Mouse (Mus musculus) heart, embryonic 12.5 days (tissue): ENCODE results near the gene Arid4a. TPM values are rescaled to one million over a fixed set of nuclear protein-coding genes. Genes with fewer than 3 reads are reported as not detected.
A peak's percentile ranks its signal among the peaks of the same experiment; 100 is the strongest.

ENCODE experiments used
- ATAC-seq: fragments of 200-750 bp; cut with Nextera tagmentation; 2 replicates; pipeline ENCODE4 v1.8.0; 2017; ENCODE audit warnings: moderate TSS enrichment, moderate library complexity; ENCODE audit not compliant: insufficient number of reproducible peaks, low FRiP score
- H3K27ac ChIP-seq: fragments of 300-500 bp; sonication (generic); 2 replicates; pipeline ENCODE4 v1.5.1; 2016; ENCODE audit warnings: mild to moderate bottlenecking, moderate library complexity; ENCODE audit not compliant: poor library complexity, severe bottlenecking
- H3K27me3 ChIP-seq: fragments of 300-500 bp; sonication (generic); replicated peaks from 2 replicates; pipeline ENCODE4 v1.6.1; 2016; ENCODE audit warnings: mild to moderate bottlenecking, moderate library complexity
- H3K36me3 ChIP-seq: fragments of 300-500 bp; sonication (generic); 2 replicates; pipeline ENCODE4 v1.6.1; 2016; ENCODE audit warnings: mild to moderate bottlenecking, moderate library complexity
- H3K4me1 ChIP-seq: fragments of 300-500 bp; sonication (generic); replicated peaks from 2 replicates; pipeline ENCODE4 v1.6.1; 2016; ENCODE audit warnings: mild to moderate bottlenecking
- H3K4me2 ChIP-seq: fragments of 300-500 bp; sonication (generic); 2 replicates; pipeline ENCODE4 v1.6.1; 2016; ENCODE audit warnings: mild to moderate bottlenecking, moderate library complexity
- H3K4me3 ChIP-seq: fragments of 300-500 bp; sonication (generic); 2 replicates; pipeline ENCODE4 v1.5.1; 2016; ENCODE audit warnings: mild to moderate bottlenecking
- H3K9ac ChIP-seq: fragments of 300-500 bp; sonication (generic); 2 replicates; pipeline ENCODE4 v1.6.1; 2016; ENCODE audit warnings: mild to moderate bottlenecking, moderate library complexity
- H3K9me3 ChIP-seq: fragments of 300-500 bp; sonication (generic); replicated peaks from 2 replicates; pipeline ENCODE4 v1.6.1; 2016; ENCODE audit warnings: mild to moderate bottlenecking, moderate library complexity
- WGBS: fragments of 180-500 bp; shearing (Covaris S2); methylation state at CpG from one replicate; pipeline ENCODE4 v1.1.7; 2016; 5-methylcytosine and 5-hydroxymethylcytosine counted together
- polyA plus RNA-seq: library from polyadenylated mRNA; unstranded; fragments of >200 nt; fragmentation: Nextera tagmentation; extraction: Ambion mirVana; gene quantifications from 2 replicates; pipeline ENCODE4 v1.2.1, GENCODE M21; 2016

The Arid4a gene
- polyA plus RNA-seq, 1 experiment from 2014 or later: 25.3 TPM

- no peak overlapping the region for H3K9ac ChIP-seq
- no peak overlapping the region for H3K4me3 ChIP-seq
- H3K27ac ChIP-seq: no peak overlapping the region
- H3K4me2 ChIP-seq: no peak overlapping the region
- no peaks in the 10 kb centered on the region for H3K4me1 ChIP-seq
- no peaks in the 10 kb centered on the region for H3K27me3 ChIP-seq
- no peaks in the 10 kb centered on the region for H3K9me3 ChIP-seq
- WGBS: 91% methylated on average over 7 of the region's 7 CpGs
- no peak for ATAC-seq
- H3K36me3 ChIP-seq: peaks cover 75% of the 10 kb centered on the region
Measured at GRCm38 (mm10) chr12:70984855-70985550, 30.8 kb upstream of the Arid4a start.

- no peak overlapping the region for H3K4me3 ChIP-seq
- H3K4me1 ChIP-seq: peaks cover 13% of the 10 kb centered on the region
- H3K36me3 ChIP-seq: peaks cover 42% of the 10 kb centered on the region
- H3K9ac ChIP-seq: no peak overlapping the region
- H3K4me2 ChIP-seq: no peak overlapping the region
- H3K27me3 ChIP-seq: no peaks in the 10 kb centered on the region
- no peak for ATAC-seq
- no peaks in the 10 kb centered on the region for H3K9me3 ChIP-seq
- H3K27ac ChIP-seq: no peak overlapping the region
- 90% methylated on average over 5 of the region's 5 CpGs for WGBS
Measured at GRCm38 (mm10) chr12:70997225-70997624, 18.6 kb upstream of the Arid4a start.

GRCm38 (mm10) chr12:70999423-70999903 lies 16.3 kb upstream of the Arid4a start:
- Histone ChIP-seq H3K9me3 (no peaks in the 10 kb centered on the region), H3K27ac (peak overlapping the region; percentile 33; the same call in 1 of the 2 replicates), H3K9ac (no peak overlapping the region), H3K4me2 (peak overlapping the region; percentile 0; the same call in 1 of the 2 replicates), H3K27me3 (no peaks in the 10 kb centered on the region), H3K4me3 (no peak overlapping the region), H3K36me3 (peaks cover 43% of the 10 kb centered on the region), H3K4me1 (peaks cover 13% of the 10 kb centered on the region)
- 36% methylated on average over 5 of the region's 5 CpGs for WGBS
- no peak for ATAC-seq

- no peak overlapping the region; the same call in 1 of the 2 replicates for H3K27ac ChIP-seq
Measured at GRCm38 (mm10) chr12:71000344-71000743, 15.4 kb upstream of the Arid4a start.

GRCm38 (mm10) chr12:71001456-71001855 lies 14.3 kb upstream of the Arid4a start:
- WGBS: 81% methylated on average over 6 of the region's 6 CpGs
- Histone ChIP-seq H3K36me3 (peaks cover 46% of the 10 kb centered on the region), H3K4me2 (no peak overlapping the region), H3K27ac (no peak overlapping the region), H3K27me3 (no peaks in the 10 kb centered on the region), H3K4me3 (no peak overlapping the region), H3K4me1 (peaks cover 21% of the 10 kb centered on the region), H3K9me3 (no peaks in the 10 kb centered on the region), H3K9ac (no peak overlapping the region)
- ATAC-seq: no peak

More at GRCm38 (mm10) chr12:71000344-71000743, 15.4 kb upstream of the Arid4a start:
- Histone ChIP-seq H3K9me3 (no peaks in the 10 kb centered on the region), H3K27me3 (no peaks in the 10 kb centered on the region), H3K4me2 (no peak overlapping the region), H3K4me1 (peaks cover 13% of the 10 kb centered on the region), H3K9ac (no peak overlapping the region), H3K36me3 (peaks cover 46% of the 10 kb centered on the region), H3K4me3 (no peak overlapping the region)
- 86% methylated on average over 1 of the region's 1 CpGs for WGBS
- no peak for ATAC-seq

GRCm38 (mm10) chr12:71003760-71004426 lies 11.9 kb upstream of the Arid4a start:
- no peak overlapping the region for H3K9ac ChIP-seq
- 94% methylated on average over 5 of the region's 6 CpGs for WGBS
- no peak for ATAC-seq
- no peak overlapping the region for H3K4me3 ChIP-seq
- H3K4me2 ChIP-seq: no peak overlapping the region
- no peaks in the 10 kb centered on the region for H3K27me3 ChIP-seq
- no peaks in the 10 kb centered on the region for H3K9me3 ChIP-seq
- H3K4me1 ChIP-seq: peaks cover 26% of the 10 kb centered on the region
- peaks cover 52% of the 10 kb centered on the region for H3K36me3 ChIP-seq
- no peak overlapping the region for H3K27ac ChIP-seq

- Histone ChIP-seq H3K4me3 (no peak overlapping the region), H3K9me3 (no peaks in the 10 kb centered on the region), H3K4me1 (peaks cover 21% of the 10 kb centered on the region), H3K9ac (no peak overlapping the region), H3K36me3 (peaks cover 62% of the 10 kb centered on the region), H3K27me3 (no peaks in the 10 kb centered on the region), H3K4me2 (no peak overlapping the region), H3K27ac (no peak overlapping the region)
- WGBS: 96% methylated on average over 6 of the region's 6 CpGs
- ATAC-seq: no peak
Measured at GRCm38 (mm10) chr12:71006141-71006540, 9.6 kb upstream of the Arid4a start.

GRCm38 (mm10) chr12:71006901-71007300 lies 8.9 kb upstream of the Arid4a start:
- Histone ChIP-seq H3K36me3 (peaks cover 62% of the 10 kb centered on the region), H3K9ac (no peak overlapping the region), H3K4me2 (no peak overlapping the region), H3K4me3 (no peak overlapping the region), H3K9me3 (no peaks in the 10 kb centered on the region), H3K27me3 (no peaks in the 10 kb centered on the region), H3K27ac (no peak overlapping the region), H3K4me1 (peaks cover 23% of the 10 kb centered on the region)
- ATAC-seq: no peak
- WGBS: 56% methylated on average over 7 of the region's 7 CpGs

- H3K4me2 ChIP-seq: no peak overlapping the region
- no peaks in the 10 kb centered on the region for H3K9me3 ChIP-seq
- no peak overlapping the region for H3K27ac ChIP-seq
- no peak overlapping the region for H3K4me3 ChIP-seq
- H3K27me3 ChIP-seq: no peaks in the 10 kb centered on the region
- peaks cover 41% of the 10 kb centered on the region for H3K4me1 ChIP-seq
- peak; percentile 71 for ATAC-seq
- peaks cover 57% of the 10 kb centered on the region for H3K36me3 ChIP-seq
- 40% methylated on average over 4 of the region's 4 CpGs for WGBS
- H3K9ac ChIP-seq: no peak overlapping the region
Measured at GRCm38 (mm10) chr12:71009769-71010168, 6.0 kb upstream of the Arid4a start.

- Histone ChIP-seq H3K4me1 (peaks cover 27% of the 10 kb centered on the region), H3K36me3 (peaks cover 24% of the 10 kb centered on the region), H3K4me3 (peak overlapping the region; percentile 92), H3K9ac (peak overlapping the region; percentile 79), H3K27me3 (no peaks in the 10 kb centered on the region), H3K4me2 (peak overlapping the region; percentile 70), H3K27ac (peak overlapping the region; percentile 97), H3K9me3 (no peaks in the 10 kb centered on the region)
- peak; percentile 79 for ATAC-seq
- WGBS: under 1% methylated on average over 31 of the region's 32 CpGs
Measured at GRCm38 (mm10) chr12:71014845-71015362, 886 bp upstream of the Arid4a start.

- H3K9ac ChIP-seq: peak overlapping the region; percentile 93
- H3K9me3 ChIP-seq: no peaks in the 10 kb centered on the region
- H3K27me3 ChIP-seq: no peaks in the 10 kb centered on the region
- peak overlapping the region; percentile 86 for H3K4me2 ChIP-seq
- ATAC-seq: no peak
- H3K36me3 ChIP-seq: peaks cover 31% of the 10 kb centered on the region
- WGBS: 0% methylated on average over 32 of the region's 33 CpGs
- H3K4me3 ChIP-seq: peak overlapping the region; percentile 92
- peaks cover 24% of the 10 kb centered on the region for H3K4me1 ChIP-seq
- H3K27ac ChIP-seq: peak overlapping the region; percentile 97
Measured at GRCm38 (mm10) chr12:71016211-71016502, 367 bp downstream of the Arid4a start.
